Mouse (Mus musculus): ENCODE data around the gene Arl11. TPM values are rescaled to one million over a fixed set of nuclear protein-coding genes. Genes with fewer than 3 reads are reported as not detected.
"Not testable (repeated sequence)": the region's sequence is repeated elsewhere in the genome, so short reads cannot be mapped to it uniquely, and the experiment has no call there.

Arl11 gene
- polyA plus RNA-seq, 1 experiment = 10.9 TPM

DNA sequence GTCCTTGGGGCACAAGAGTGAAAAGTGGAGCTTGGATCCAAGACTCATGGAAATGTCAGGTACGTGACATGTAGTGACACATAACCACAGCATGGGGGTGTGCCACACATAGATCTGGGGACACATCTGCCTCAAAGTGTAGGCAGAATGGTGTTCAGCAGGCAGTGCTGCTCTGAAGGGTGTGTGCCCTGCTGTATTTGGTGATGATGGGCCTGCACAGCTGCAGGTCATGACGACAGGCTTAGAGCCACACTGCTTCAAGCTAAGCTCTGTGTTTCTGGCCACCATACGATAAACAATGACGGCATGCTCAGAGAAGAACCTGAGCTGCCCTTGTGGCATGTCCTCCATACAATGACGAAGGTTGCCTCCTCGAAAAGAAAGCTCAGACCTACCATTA is 9.7 kb upstream of the Arl11 start:
- Histone ChIP-seq H3K4me1 (peaks cover 11% of the 10 kb centered on the region), H3K4me3 (replicated peaks) (no peak overlapping the region), H3K27me3 (replicated peaks) (peaks cover 17% of the 10 kb centered on the region), H3K9me3 (peaks cover 22% of the 10 kb centered on the region), H3K36me3 (replicated peaks; ENCODE audit: low read length) (no peaks in the 10 kb centered on the region)
- no peak for TF ChIP-seq GATA1 (IDR thresholded peaks at IDR 0.05; ENCODE audit: borderline replicate concordance, low read length)
- TF ChIP-seq FLI1 (IDR thresholded peaks at IDR 0.05; ENCODE audit: low read length) = no peak

DNA sequence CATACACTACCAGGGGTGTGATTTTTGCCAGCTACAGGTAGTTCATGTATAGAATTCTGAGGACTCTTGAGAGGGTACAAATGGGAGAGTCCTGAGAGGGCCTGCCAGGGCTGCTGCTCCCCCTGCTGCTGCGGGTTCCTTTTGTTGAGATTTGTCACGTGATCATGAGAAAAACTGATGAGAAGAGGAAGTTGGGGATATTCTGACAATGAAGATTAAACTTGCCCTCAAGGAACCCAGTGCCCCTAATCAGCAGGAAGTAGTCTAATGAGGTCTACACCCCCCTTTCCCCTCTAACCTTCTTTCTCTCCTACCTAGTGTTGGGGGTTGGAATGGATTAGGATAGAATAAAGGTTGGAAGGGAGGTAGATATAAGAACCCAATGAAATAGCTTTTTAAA is 8.2 kb upstream of the Arl11 start:
- Histone ChIP-seq H3K9me3 (peaks cover 31% of the 10 kb centered on the region), H3K27me3 (replicated peaks) (peaks cover 19% of the 10 kb centered on the region), H3K36me3 (replicated peaks; ENCODE audit: low read length) (no peaks in the 10 kb centered on the region), H3K4me3 (replicated peaks) (no peak overlapping the region), H3K4me1 (peaks cover 10% of the 10 kb centered on the region)
- no peak for TF ChIP-seq FLI1 (IDR thresholded peaks at IDR 0.05; ENCODE audit: low read length)
- TF ChIP-seq GATA1 (IDR thresholded peaks at IDR 0.05; ENCODE audit: borderline replicate concordance, low read length) = no peak

DNA sequence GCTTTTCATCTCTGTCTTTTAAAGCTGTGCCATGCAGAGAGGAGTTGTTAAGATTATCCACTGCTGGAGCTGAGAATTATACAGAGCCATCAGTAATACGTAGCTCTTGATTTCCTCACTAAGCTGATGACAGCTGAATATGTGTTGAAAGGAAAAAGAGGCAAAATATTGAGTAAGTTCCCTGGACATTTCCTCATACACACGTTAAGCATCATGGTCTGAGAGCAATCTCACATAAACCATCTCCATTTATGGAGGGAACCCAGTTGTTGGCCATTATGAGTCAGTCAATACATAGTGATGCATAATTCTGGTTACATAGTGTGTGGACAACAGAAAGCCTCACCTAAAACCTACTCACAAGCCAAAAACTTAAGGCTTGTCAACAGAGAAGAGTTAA is 7.1 kb upstream of the Arl11 start:
- Histone ChIP-seq H3K27me3 (replicated peaks) (peaks cover 15% of the 10 kb centered on the region), H3K36me3 (replicated peaks; ENCODE audit: low read length) (no peaks in the 10 kb centered on the region), H3K9me3 (peaks cover 22% of the 10 kb centered on the region), H3K4me1 (peaks cover 11% of the 10 kb centered on the region), H3K4me3 (replicated peaks) (no peak overlapping the region)
- TF ChIP-seq GATA1 (IDR thresholded peaks at IDR 0.05; ENCODE audit: borderline replicate concordance, low read length) = no peak
- TF ChIP-seq FLI1 (IDR thresholded peaks at IDR 0.05; ENCODE audit: low read length) = no peak

DNA sequence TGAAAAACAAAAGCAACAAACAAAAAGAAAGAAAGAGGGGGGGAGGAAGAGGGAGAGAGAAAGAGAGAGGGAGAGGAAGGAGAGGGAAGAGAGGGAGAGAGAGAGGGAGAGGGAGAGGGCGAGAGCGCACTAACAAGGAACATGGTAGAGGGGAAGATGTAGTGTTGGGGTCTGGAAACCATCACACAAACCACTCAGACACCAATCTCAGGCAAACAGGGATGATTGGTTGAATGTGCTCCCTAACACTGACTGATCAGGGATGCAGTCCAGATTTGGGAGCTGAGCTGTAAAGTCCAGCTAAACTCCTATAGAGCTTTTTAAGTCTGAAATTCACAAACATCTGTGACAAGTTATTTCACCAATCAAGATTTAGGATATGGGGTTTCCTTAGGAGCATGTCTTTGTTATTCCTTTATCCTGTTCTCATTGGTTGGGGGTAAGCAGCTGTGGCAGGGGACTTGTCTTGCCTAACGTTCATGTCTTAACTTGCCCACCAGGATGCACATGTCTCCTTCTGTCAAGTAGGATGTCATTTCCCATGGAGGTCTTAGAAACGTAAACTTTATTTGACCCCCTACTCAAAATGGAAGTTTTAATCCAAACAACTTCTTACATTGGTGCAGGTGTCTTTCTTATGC is 5.5 kb upstream of the Arl11 start:
- peaks cover 15% of the 10 kb centered on the region for H3K27me3 ChIP-seq (replicated peaks)
- H3K4me3 ChIP-seq (replicated peaks) = no peak overlapping the region
- no peaks in the 10 kb centered on the region for H3K36me3 ChIP-seq (replicated peaks; ENCODE audit: low read length)
- peaks cover 22% of the 10 kb centered on the region for H3K9me3 ChIP-seq
- TF ChIP-seq GATA1 (IDR thresholded peaks at IDR 0.05; ENCODE audit: borderline replicate concordance, low read length) (no peak), FLI1 (IDR thresholded peaks at IDR 0.05; ENCODE audit: low read length) (no peak)
- peaks cover 26% of the 10 kb centered on the region for H3K4me1 ChIP-seq

DNA sequence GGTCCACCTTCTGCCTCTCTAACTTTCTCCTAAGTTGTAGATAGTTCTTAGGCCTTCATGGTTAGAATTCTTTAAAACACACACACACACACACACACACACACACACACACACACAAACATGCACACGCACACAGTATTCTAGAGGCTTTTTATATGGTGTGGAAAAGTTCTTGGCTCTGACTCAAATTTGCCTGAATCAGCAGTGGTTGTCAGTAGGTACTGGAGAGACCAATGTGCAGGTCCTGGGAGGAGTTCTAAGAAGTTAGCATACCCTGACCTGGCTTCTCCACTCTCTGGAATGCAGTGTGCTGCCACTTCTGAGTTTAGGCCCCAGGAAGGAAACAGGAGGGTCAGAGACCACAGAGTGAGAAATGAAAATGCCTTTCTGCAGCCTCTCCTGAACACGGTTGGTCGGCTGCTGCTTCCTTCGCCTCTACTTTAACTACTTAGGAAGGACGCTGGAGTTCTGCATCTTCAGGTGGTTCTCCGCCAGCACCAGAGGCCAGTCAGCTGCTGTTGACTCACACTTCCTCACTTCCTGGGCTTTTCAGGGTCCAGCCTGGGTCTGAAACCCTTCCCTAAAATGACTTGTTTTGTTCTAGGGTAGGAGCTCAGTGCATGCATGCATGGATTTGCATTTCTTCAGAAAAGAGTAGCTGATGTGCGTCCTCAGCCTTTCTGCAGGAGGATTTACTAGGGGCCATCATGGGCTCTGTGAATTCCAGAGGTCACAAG is 651 bp downstream of the Arl11 start:
- H3K4me3 ChIP-seq (replicated peaks) = peak overlapping the region; percentile 86

DNA sequence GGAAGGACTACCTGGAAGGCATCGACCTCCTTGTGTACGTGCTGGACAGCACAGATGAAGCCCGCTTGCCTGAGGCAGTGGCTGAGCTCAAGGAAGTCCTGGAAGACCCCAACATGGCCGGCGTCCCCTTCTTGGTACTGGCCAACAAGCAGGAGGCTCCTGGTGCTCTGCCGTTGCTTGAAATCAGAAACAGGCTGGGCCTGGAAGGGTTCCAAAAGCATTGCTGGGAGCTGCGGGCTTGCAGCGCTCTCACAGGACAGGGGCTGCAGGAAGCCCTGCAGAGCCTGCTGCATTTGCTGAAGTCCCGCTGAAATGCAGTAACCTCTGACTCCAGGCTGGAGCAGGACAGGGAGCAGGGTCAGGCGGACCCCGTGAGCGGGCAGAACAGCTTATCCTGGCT is 1.4 kb downstream of the Arl11 start:
- Histone ChIP-seq H3K9me3 (peaks cover 4% of the 10 kb centered on the region), H3K36me3 (replicated peaks; ENCODE audit: low read length) (no peaks in the 10 kb centered on the region), H3K4me3 (replicated peaks) (peak overlapping the region; percentile 86), H3K27me3 (replicated peaks) (peaks cover 12% of the 10 kb centered on the region), H3K4me1 (peaks cover 44% of the 10 kb centered on the region)
- TF ChIP-seq GATA1 (IDR thresholded peaks at IDR 0.05; ENCODE audit: borderline replicate concordance, low read length) = no peak
- TF ChIP-seq FLI1 (IDR thresholded peaks at IDR 0.05; ENCODE audit: low read length) = no peak

More for the DNA sequence above, 651 bp downstream of the Arl11 start:
- peaks cover 9% of the 10 kb centered on the region for H3K9me3 ChIP-seq
- H3K27me3 ChIP-seq (replicated peaks) = peaks cover 6% of the 10 kb centered on the region
- TF ChIP-seq FLI1 (IDR thresholded peaks at IDR 0.05; ENCODE audit: low read length) (no peak), GATA1 (IDR thresholded peaks at IDR 0.05; ENCODE audit: borderline replicate concordance, low read length) (no peak)
- peaks cover 44% of the 10 kb centered on the region for H3K4me1 ChIP-seq
- H3K36me3 ChIP-seq (replicated peaks; ENCODE audit: low read length) = no peaks in the 10 kb centered on the region

DNA sequence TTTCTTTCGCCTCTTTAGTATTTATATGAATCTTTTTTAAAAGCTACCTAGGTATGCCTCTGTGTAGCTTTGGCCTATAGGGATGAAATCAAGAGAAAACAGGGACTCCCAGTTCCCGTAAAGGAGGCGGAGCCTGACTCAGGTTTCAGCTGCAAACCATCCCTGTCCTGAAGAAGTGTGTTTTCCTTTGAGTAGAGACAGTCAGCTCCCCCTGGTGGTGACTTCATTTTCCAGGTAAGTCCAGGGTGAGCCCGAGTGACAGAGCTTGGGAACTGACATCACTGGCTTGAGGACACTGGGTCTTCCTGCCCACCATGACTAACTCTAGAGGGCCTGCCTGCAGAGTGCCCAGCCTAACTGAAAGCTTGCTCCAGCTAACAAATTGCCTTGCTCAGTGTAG is 7.3 kb downstream of the Arl11 start:
- Histone ChIP-seq H3K27me3 (replicated peaks) (peaks cover 14% of the 10 kb centered on the region), H3K4me1 (peaks cover 20% of the 10 kb centered on the region), H3K9me3 (peaks cover 6% of the 10 kb centered on the region), H3K4me3 (replicated peaks) (peak overlapping the region; percentile 7), H3K36me3 (replicated peaks; ENCODE audit: low read length) (no peaks in the 10 kb centered on the region)
- TF ChIP-seq FLI1 (IDR thresholded peaks at IDR 0.05; ENCODE audit: low read length) (no peak), GATA1 (IDR thresholded peaks at IDR 0.05; ENCODE audit: borderline replicate concordance, low read length) (no peak)

DNA sequence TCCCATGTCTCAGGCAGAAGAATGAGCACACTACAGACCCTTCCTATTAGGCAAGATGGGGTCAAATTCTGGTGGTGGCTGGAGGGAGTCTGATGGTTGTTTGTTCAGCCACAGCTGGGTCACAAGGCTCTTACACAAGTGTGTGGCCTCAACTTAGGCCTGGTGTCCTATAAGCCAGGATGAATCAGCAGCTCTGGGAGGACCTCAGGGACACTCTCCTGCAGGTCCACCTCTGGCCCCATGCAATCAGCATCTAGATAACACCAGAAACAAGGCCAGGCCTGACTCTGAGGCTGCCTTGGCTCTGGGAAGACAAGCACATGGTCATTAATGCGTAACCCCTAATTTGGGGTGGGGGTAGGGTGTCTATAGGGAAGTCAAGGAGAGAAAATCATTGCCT is 11.2 kb downstream of the Arl11 start:
- no peaks in the 10 kb centered on the region for H3K36me3 ChIP-seq (replicated peaks; ENCODE audit: low read length)
- no peak for TF ChIP-seq FLI1 (IDR thresholded peaks at IDR 0.05; ENCODE audit: low read length)
- TF ChIP-seq GATA1 (IDR thresholded peaks at IDR 0.05; ENCODE audit: borderline replicate concordance, low read length) = no peak
- H3K4me3 ChIP-seq (replicated peaks) = no peak overlapping the region

DNA sequence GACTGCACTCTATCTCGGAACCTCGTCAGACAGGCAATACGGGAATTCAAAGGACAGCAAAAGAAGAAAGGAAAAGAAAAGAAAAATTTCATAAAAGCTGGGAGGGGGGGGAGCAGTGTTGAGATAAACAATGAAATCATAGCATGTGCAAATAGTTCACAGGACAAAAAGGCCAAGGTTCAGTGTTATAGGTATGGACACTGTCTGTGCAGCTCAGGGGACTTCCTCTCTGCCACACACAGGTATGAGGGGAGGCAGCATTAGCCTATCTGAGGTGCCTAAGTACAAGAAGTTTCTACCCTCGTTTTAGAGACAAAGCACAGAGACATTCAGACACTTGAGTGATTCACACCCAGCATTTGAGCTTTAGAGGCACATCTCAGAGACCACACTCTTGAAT is 11.6 kb downstream of the Arl11 start:
- peaks cover 24% of the 10 kb centered on the region for H3K4me1 ChIP-seq
- peaks cover 17% of the 10 kb centered on the region for H3K9me3 ChIP-seq

More for the DNA sequence above, 11.2 kb downstream of the Arl11 start:
- peaks cover 17% of the 10 kb centered on the region for H3K9me3 ChIP-seq
- H3K27me3 ChIP-seq (replicated peaks) = peaks cover 7% of the 10 kb centered on the region
- H3K4me1 ChIP-seq = peaks cover 24% of the 10 kb centered on the region

DNA sequence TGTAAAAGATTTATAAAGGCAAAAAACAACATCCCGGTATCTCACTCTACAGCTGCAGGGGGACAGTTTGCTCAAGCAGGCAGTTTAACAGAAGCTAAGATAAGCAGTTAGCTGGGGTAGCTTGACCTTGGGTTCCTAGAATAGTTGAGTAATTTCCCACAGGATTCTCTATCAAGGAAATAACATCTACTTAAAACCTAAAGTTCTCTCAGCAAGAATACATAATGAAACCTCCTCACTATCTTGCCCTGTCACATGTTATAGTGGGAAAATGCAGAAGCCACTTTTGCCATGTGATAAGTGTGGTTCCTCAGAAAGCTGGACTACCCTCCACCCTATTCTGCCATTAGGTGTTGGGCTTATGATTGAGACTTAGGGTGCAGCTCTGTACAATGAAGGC is 13.2 kb downstream of the Arl11 start:
- TF ChIP-seq GATA1 (IDR thresholded peaks at IDR 0.05; ENCODE audit: borderline replicate concordance, low read length) (no peak), FLI1 (IDR thresholded peaks at IDR 0.05; ENCODE audit: low read length) (no peak)
- H3K27me3 ChIP-seq (replicated peaks) = no peaks in the 10 kb centered on the region
- peaks cover 17% of the 10 kb centered on the region for H3K9me3 ChIP-seq
- H3K36me3 ChIP-seq (replicated peaks; ENCODE audit: low read length) = no peaks in the 10 kb centered on the region
- peaks cover 21% of the 10 kb centered on the region for H3K4me1 ChIP-seq
- H3K4me3 ChIP-seq (replicated peaks) = no peak overlapping the region

More for the DNA sequence above, 11.6 kb downstream of the Arl11 start:
- Histone ChIP-seq H3K27me3 (replicated peaks) (peaks cover 4% of the 10 kb centered on the region), H3K4me3 (replicated peaks) (no peak overlapping the region), H3K36me3 (replicated peaks; ENCODE audit: low read length) (no peaks in the 10 kb centered on the region)
- TF ChIP-seq GATA1 (IDR thresholded peaks at IDR 0.05; ENCODE audit: borderline replicate concordance, low read length) = no peak
- TF ChIP-seq FLI1 (IDR thresholded peaks at IDR 0.05; ENCODE audit: low read length) = no peak

DNA sequence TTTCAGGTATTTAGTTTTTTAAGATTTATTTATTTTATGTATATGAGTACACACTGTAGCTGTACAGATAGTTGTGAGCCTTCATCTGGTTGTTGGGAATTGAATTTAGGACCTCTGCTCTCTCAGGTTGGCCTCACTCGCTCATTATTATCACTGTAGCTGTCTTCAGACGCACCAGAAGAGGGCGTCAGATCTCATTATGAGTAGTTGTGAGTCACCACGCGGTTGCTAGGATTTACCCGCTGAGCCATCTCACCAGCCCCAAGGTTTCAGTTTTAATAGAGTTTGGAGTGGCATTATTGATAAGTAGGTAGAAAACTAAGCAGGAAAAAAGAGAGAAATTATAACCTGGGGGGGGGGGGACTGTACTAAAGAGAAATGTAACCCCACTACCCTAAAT is 17.5 kb downstream of the Arl11 start:
- H3K9me3 ChIP-seq = peaks cover 11% of the 10 kb centered on the region
- H3K4me3 ChIP-seq (replicated peaks); H3K36me3 ChIP-seq (replicated peaks; ENCODE audit: low read length): not testable (repeated sequence)
- peaks cover 25% of the 10 kb centered on the region for H3K4me1 ChIP-seq
- H3K27me3 ChIP-seq (replicated peaks) = peaks cover 10% of the 10 kb centered on the region

Data from megakaryocyte, embryonic 14.5 days (primary cell).